Mouse (Mus musculus): ENCODE results near the gene Fxyd1.

GRCm38 (mm10) chr7:31039011-31039410 is 18.0 kb downstream of the Fxyd1 start:
- TF ChIP-seq GATA1 (IDR thresholded peaks at IDR 0.05; ENCODE audit: borderline replicate concordance, low read length) = no peak
- no peak for TF ChIP-seq FLI1 (IDR thresholded peaks at IDR 0.05; ENCODE audit: low read length)

Measured in megakaryocyte, embryonic 14.5 days (primary cell).